Mouse (Mus musculus) CH12.LX (cell line): ENCODE data around the gene Sp110.
"Not testable (repeated sequence)": the region's sequence is repeated elsewhere in the genome, so short reads cannot be mapped to it uniquely, and the experiment has no call there.

Experiments used
- CTCF ChIP-seq, 2 experiments: IDR thresholded peaks in 1 of 2; conservative IDR thresholded peaks in 1 of 2; 2 replicates each; pipeline ENCODE4 v1.5.1; 2011 to 2012; ENCODE audit warnings: low read depth in 2 of 2, low read length in 2 of 2, improper control_type of control experiment in 1 of 2, inconsistent platforms in 1 of 2, mild to moderate bottlenecking in 1 of 2, moderate library complexity in 1 of 2
- ELF1 ChIP-seq: IDR thresholded peaks from 2 replicates; pipeline ENCODE4 v1.6.1; 2014; ENCODE audit warnings: low read depth, mild to moderate bottlenecking, inconsistent platforms, low read length, improper control_type of control experiment
- MAFK ChIP-seq: IDR thresholded peaks from 2 replicates; pipeline ENCODE4 v1.6.1; 2011; ENCODE audit warnings: low read length, improper control_type of control experiment; ENCODE audit not compliant: insufficient replicate concordance
- MXI1 ChIP-seq: IDR thresholded peaks from 2 replicates; pipeline ENCODE4 v1.6.1; 2011; ENCODE audit warnings: mild to moderate bottlenecking, low read depth, low read length, improper control_type of control experiment
- POLR2A ChIP-seq: IDR thresholded peaks from 2 replicates; pipeline ENCODE4 v1.6.1; 2011; ENCODE audit warnings: low read depth, mild to moderate bottlenecking, improper control_type of control experiment, low read length
- SMC3 ChIP-seq: IDR thresholded peaks from 2 replicates; pipeline ENCODE4 v1.6.1; 2011; ENCODE audit warnings: low read depth, low read length, improper control_type of control experiment
- USF1 ChIP-seq: IDR thresholded peaks from 2 replicates; pipeline ENCODE4 v1.6.1; 2014; ENCODE audit warnings: low read depth, mild to moderate bottlenecking, inconsistent platforms, low read length, improper control_type of control experiment

GRCm38 (mm10) chr1:85618689-85619088, 20.1 kb upstream of the Sp110 start:
- not testable (repeated sequence) for TF ChIP-seq MXI1; CTCF (conservative IDR thresholded peaks at IDR 0.05 in 1 of 2, IDR thresholded peaks at IDR 0.05 in 1 of 2; ENCODE audit: low read depth in 2 of 2, low read length in 2 of 2); ELF1; MAFK; USF1; POLR2A; SMC3
